Mouse (Mus musculus) limb, embryonic 11.5 days (tissue): ENCODE results near the gene Vps37b. TPM values are rescaled to one million over a fixed set of nuclear protein-coding genes. Genes with fewer than 3 reads are reported as not detected.

Experiments used
- ATAC-seq: fragments of 200-750 bp; cut with Nextera tagmentation; 2 replicates; pipeline ENCODE4 v1.8.0; 2017; ENCODE audit warnings: low read depth; ENCODE audit not compliant: insufficient number of reproducible peaks, low FRiP score, low TSS enrichment
- DNase-seq: peaks from one replicate; pipeline ENCODE4 v3.0.0-alpha.2; 2015; ENCODE audit warnings: low spot score
- H3K27ac ChIP-seq: fragments of 300-500 bp; sonication (generic); replicated peaks from 2 replicates; pipeline ENCODE4 v1.5.1; 2014; ENCODE audit warnings: low read depth, mild to moderate bottlenecking, low read length
- H3K27me3 ChIP-seq: fragments of 300-500 bp; sonication (generic); 2 replicates; pipeline ENCODE4 v1.6.1; 2014; ENCODE audit warnings: mild to moderate bottlenecking, low read length, mixed read lengths; ENCODE audit not compliant: control insufficient read depth, insufficient read depth
- H3K36me3 ChIP-seq: fragments of 300-500 bp; sonication (generic); 2 replicates; pipeline ENCODE4 v1.6.1; 2014; ENCODE audit warnings: mild to moderate bottlenecking, low read length, moderate library complexity, mixed read lengths; ENCODE audit not compliant: control insufficient read depth, insufficient read depth
- H3K4me1 ChIP-seq: fragments of 300-500 bp; sonication (generic); 2 replicates; pipeline ENCODE4 v1.6.1; 2014; ENCODE audit warnings: low read length, mixed read lengths; ENCODE audit not compliant: control insufficient read depth, insufficient read depth
- H3K4me2 ChIP-seq: fragments of 300-500 bp; sonication (generic); 2 replicates; pipeline ENCODE4 v1.6.1; 2014; ENCODE audit warnings: low read depth, mild to moderate bottlenecking, moderate library complexity; ENCODE audit not compliant: severe bottlenecking
- H3K4me3 ChIP-seq: fragments of 300-500 bp; sonication (generic); 2 replicates; pipeline ENCODE4 v1.5.1; 2014; ENCODE audit warnings: low read depth, low read length
- H3K9ac ChIP-seq: fragments of 300-500 bp; sonication (generic); 2 replicates; pipeline ENCODE4 v1.6.1; 2014; ENCODE audit warnings: mild to moderate bottlenecking, low read length
- H3K9me3 ChIP-seq: fragments of 300-500 bp; sonication (generic); 2 replicates; pipeline ENCODE4 v1.6.1; 2016; ENCODE audit warnings: low read length; ENCODE audit not compliant: control insufficient read depth
- WGBS: fragments of 180-500 bp; shearing (Covaris S2); extraction: QIAGEN DNeasy Blood & Tissue Kit; methylation state at CpG from one replicate; pipeline ENCODE4 v1.1.7; 2014; 5-methylcytosine and 5-hydroxymethylcytosine counted together
- polyA plus RNA-seq: library from polyadenylated mRNA; unstranded; fragments of >200 nt; fragmentation: Nextera tagmentation; extraction: Ambion mirVana; gene quantifications from 2 replicates; pipeline ENCODE4 v1.2.1, GENCODE M21; 2014

Gene Vps37b
- polyA plus RNA-seq, 1 experiment from 2014 or later: 32.8 TPM

DNA sequence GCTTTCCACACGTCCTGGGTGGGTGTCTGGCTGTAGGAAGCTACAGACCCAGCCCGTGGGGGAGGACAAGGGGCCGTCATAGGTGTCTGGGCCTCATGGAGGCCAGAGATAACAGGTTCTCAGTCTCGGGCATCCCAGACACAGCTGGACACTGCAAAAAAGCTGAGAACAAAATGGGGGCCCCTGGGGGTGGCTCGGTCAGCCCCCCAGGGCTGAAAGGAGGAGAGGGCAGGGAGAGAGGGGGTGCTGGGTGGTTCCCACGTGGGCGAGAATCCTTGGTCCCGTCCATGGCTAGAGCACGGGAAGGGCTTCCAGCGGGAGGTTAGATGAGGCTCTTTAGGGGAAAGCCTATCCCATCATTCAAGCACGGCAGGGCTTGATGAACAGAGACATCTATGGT lies 49.2 kb downstream of the Vps37b start:
- H3K9me3 ChIP-seq: no peaks in the 10 kb centered on the region
- 81% methylated on average over 11 of the region's 11 CpGs for WGBS
- no peak overlapping the region for H3K4me3 ChIP-seq
- H3K4me1 ChIP-seq: peaks cover 9% of the 10 kb centered on the region
- no peaks in the 10 kb centered on the region for H3K27me3 ChIP-seq
- no peak overlapping the region for H3K4me2 ChIP-seq
- no peak for DNase-seq
- no peak for ATAC-seq
- no peak overlapping the region for H3K27ac ChIP-seq
- H3K9ac ChIP-seq: no peak overlapping the region
- H3K36me3 ChIP-seq: no peaks in the 10 kb centered on the region

DNA sequence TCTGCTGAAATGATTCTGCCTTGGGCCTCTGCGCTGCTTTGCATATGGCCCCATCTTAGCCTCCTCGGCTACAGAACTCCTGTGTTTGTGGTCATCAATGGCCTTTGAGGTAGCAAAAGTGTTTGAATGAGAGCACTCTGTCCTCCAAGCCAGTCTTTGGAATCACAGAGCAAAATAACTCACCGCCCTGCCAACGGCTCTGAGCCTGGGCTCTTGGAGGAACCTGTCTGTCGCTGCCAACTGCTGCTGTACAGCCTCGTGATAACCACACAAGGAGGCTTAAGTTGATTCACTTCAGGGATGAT lies 50.9 kb downstream of the Vps37b start:
- 79% methylated on average over 6 of the region's 6 CpGs for WGBS
- no peaks in the 10 kb centered on the region for H3K9me3 ChIP-seq
- H3K36me3 ChIP-seq: no peaks in the 10 kb centered on the region
- peaks cover 8% of the 10 kb centered on the region for H3K4me1 ChIP-seq
- DNase-seq: no peak
- ATAC-seq: no peak
- no peak overlapping the region for H3K4me3 ChIP-seq
- H3K27ac ChIP-seq: no peak overlapping the region
- no peak overlapping the region for H3K9ac ChIP-seq
- H3K27me3 ChIP-seq: no peaks in the 10 kb centered on the region
- H3K4me2 ChIP-seq: no peak overlapping the region

DNA sequence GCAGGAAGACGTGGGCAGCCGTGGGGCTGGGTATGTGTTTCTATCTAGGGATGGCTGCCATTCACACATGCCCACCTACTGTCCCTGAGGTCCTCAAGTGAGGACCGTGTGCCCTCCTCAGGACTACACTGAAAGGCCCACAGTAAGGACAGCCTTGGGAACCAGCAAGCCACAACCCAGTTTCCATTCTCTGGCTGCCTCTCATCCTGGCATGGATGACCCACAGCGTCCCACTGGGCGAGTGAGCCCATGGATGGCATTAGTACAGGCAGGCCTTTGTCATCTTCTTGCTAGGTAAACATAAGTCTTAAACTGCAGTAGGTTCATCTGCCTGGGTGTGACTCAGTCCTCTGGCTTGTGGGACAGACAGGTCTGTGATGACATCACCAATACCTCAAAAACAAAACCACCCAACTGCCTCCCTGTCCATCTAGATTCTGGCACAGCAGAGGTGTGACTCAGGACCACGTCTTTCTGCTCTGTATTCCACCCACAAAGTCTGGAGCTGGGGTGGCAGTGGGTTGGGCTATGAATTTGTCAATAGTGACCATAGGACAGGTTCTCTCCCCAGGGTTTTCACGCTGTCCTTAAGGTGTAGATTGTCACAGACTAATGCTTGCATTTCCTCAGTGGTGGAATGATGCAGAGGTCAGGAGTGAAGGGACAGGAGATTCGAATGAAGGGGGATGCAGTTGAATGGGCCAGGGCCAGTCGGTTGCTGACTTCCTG lies 51.4 kb downstream of the Vps37b start:
- Histone ChIP-seq H3K4me2 (no peak overlapping the region), H3K9ac (no peak overlapping the region), H3K27ac (no peak overlapping the region), H3K36me3 (no peaks in the 10 kb centered on the region), H3K4me1 (peaks cover 8% of the 10 kb centered on the region), H3K4me3 (no peak overlapping the region), H3K27me3 (no peaks in the 10 kb centered on the region; the same call in 1 of the 2 replicates), H3K9me3 (no peaks in the 10 kb centered on the region)
- 81% methylated on average over 9 of the region's 9 CpGs for WGBS
- ATAC-seq (no peak), DNase-seq (no peak)

DNA sequence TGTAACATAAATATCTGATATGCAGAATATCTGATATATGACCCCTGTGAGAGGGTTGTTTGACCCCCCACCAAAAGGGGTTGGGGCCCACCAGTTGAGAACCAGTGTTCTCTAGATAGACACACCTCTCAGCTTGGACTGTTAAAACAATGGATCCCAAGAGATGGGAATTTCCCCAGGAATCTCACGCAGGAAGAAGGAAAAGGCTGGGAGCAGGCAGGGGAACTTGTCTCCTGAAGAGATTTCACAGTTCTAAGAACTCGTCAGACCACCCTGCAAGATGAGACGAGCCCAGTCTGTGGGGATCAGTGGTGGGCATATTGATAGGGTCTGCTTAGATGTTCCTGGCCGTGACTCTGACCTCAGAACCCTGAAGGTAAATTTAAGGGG lies 52.1 kb downstream of the Vps37b start:
- Histone ChIP-seq H3K4me1 (peaks cover 8% of the 10 kb centered on the region), H3K36me3 (no peaks in the 10 kb centered on the region), H3K27ac (no peak overlapping the region), H3K27me3 (no peaks in the 10 kb centered on the region; the same call in 1 of the 2 replicates), H3K4me2 (no peak overlapping the region), H3K9me3 (no peaks in the 10 kb centered on the region), H3K9ac (no peak overlapping the region), H3K4me3 (no peak overlapping the region)
- DNase-seq (no peak), ATAC-seq (no peak)
- 46% methylated on average over 4 of the region's 4 CpGs for WGBS

DNA sequence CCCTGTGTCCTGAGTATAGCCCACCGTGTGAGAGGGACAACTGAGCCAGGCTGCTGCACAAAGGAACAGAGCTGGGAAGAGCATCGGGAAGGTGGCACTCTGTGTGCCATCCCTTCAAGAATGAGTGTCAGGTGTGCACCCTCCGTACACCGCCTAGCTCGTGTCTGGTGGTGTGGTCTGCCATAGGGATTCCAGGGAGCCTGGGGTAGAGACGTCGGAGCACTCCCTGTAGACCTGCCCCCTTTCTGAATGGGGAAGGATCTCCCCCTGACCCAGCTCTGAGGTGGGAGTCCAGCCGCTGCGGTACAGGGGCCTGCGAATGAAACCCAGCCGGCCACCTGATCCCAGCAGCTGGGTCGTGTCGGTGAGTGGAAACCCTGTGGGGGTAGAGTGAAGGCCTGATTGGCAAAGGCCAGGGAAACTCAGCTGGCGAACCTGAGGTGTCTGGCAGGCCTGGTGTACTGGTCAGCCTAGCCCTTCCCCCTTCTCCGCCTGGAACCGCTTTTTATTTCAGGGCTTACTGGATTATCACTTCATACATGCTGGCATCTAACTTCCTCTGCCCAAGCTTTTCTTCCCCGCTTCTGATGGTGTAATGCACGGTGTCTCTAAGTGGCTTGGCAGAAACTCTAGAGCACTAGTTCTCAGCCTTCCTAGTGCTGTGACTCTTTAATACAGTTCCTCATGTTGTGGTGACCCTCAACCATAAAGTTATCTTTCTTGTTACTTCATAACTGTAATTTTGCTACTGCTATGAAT lies 52.7 kb downstream of the Vps37b start:
- Histone ChIP-seq H3K4me1 (peaks cover 8% of the 10 kb centered on the region), H3K4me3 (no peak overlapping the region), H3K27me3 (no peaks in the 10 kb centered on the region; the same call in 1 of the 2 replicates), H3K9ac (no peak overlapping the region), H3K27ac (no peak overlapping the region), H3K4me2 (no peak overlapping the region), H3K36me3 (no peaks in the 10 kb centered on the region), H3K9me3 (no peaks in the 10 kb centered on the region)
- ATAC-seq (no peak), DNase-seq (no peak)
- 68% methylated on average over 18 of the region's 18 CpGs for WGBS

DNA sequence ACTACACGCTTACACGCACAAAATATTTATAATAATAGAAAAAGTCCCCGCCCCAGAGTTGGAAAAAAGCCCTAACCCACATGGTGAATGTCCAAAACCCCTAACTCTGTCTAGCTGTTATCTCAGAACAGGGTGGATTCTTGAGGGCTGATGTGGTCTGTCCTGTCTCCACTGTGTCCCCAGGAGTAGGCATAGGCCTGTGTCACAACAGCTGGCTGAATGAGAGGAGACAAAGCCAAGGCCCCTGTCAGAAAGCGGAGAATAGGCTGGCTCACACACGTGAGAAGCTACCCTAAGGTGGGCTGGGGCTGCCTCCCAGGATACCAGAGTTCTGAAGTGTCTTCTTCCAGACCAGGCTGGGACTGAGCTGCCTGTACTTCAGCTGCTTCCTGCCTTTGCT lies 53.9 kb downstream of the Vps37b start:
- Histone ChIP-seq H3K4me3 (no peak overlapping the region), H3K9me3 (no peaks in the 10 kb centered on the region), H3K4me2 (no peak overlapping the region), H3K9ac (no peak overlapping the region), H3K27ac (no peak overlapping the region), H3K4me1 (peaks cover 8% of the 10 kb centered on the region), H3K36me3 (no peaks in the 10 kb centered on the region), H3K27me3 (peaks cover 3% of the 10 kb centered on the region; the same call in 1 of the 2 replicates)
- ATAC-seq (no peak), DNase-seq (no peak)
- 91% methylated on average over 5 of the region's 5 CpGs for WGBS

DNA sequence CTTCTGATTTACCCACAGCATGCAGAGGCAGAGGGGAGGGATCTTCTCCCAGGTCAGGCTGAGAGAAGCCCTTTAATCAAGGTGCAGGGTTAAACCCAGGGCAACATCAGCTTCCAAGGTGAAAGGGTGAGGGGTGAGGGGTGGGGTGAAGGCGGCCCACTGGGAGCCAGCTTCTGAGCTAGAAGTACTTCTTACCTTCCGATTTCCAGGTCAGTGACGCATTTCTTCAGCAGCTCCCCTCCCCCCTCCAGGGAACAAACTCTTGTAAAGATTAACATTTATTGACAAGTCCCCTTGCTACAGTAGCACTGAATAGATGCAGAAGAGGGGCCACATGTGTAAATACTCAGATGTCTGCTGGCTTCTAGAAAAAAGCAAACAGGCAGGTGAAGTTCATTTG lies 54.8 kb downstream of the Vps37b start:
- Histone ChIP-seq H3K4me2 (no peak overlapping the region), H3K27ac (no peak overlapping the region), H3K9me3 (no peaks in the 10 kb centered on the region), H3K36me3 (no peaks in the 10 kb centered on the region), H3K4me3 (no peak overlapping the region), H3K9ac (no peak overlapping the region), H3K27me3 (peaks cover 5% of the 10 kb centered on the region; the same call in 1 of the 2 replicates), H3K4me1 (peaks cover 8% of the 10 kb centered on the region)
- 25% methylated on average over 3 of the region's 3 CpGs for WGBS
- ATAC-seq (no peak), DNase-seq (no peak)

DNA sequence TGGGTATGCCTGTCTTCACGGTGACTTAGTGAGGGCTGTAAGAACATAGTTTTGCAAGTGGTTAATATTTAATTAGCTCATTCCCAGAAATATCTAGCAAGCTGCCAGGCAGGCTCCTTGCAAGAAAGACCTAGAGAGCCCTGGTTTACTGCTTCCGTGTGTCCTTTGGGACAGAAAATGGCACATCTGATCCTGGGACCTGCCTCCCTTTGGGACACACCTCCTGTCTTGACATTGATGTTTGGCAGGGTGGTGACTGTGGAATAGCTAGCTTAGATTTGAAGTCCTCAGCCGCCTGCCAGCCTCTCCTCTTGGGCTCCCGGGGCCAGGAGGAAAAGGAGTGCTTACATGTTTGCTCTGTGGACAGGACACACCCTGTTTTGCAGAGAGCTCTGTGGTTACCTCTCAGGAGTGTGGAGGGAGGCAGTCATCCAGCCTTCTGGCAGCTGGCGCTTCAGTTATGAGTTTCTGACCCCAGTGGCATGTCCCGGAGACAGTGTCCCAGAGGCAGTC lies 56.3 kb downstream of the Vps37b start:
- Histone ChIP-seq H3K9ac (no peak overlapping the region), H3K4me3 (no peak overlapping the region), H3K27ac (no peak overlapping the region), H3K27me3 (peaks cover 5% of the 10 kb centered on the region; the same call in 1 of the 2 replicates), H3K9me3 (no peaks in the 10 kb centered on the region), H3K4me1 (peaks cover 8% of the 10 kb centered on the region), H3K36me3 (no peaks in the 10 kb centered on the region), H3K4me2 (no peak overlapping the region)
- WGBS: 65% methylated on average over 6 of the region's 6 CpGs
- no peak for ATAC-seq
- DNase-seq: no peak
